Comparison of ENCODE assay signal across 9 mouse cellular contexts in the genomic region with DNA sequence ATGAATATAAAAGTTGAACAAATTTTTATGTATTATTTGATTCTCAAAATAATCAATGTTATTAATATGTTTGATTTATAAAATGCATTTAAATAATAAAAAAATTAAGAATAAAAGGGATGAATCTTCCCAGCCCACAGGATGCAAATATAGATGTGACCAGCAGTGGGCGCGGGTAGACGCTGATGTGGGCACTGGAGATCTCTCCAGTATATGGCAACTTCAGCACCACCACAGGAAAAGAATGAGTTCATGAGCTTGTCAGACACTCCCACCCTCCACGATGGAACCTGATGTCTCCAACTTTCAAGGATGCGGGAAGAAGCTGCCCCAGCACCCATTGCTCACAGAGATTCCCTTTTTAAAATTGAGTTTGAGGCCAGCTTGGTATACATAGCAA. TPM values are rescaled to one million over a fixed set of nuclear protein-coding genes. Genes with fewer than 3 reads are reported as not detected.
DNase-seq lines count a peak whose midpoint lies in the region; TF ChIP-seq lines count a peak whose summit lies in the region.
"Had no signal": no experiment of that assay in that cellular context is flagged by ENCODE, and none has a peak within 500 bp of the region (broad histone marks: within the 10 kb centered on the region; RNA-seq: fewer than 3 reads in every experiment).

No protein-coding gene starts in this region.

- no peak overlapping the region for H3K4me3 ChIP-seq in gastrocnemius, adult 2 months

- DNase-seq in gastrocnemius, adult 2 months, result peak; percentile 49
- no peak for DNase-seq in gastrocnemius, postnatal 25 days
- DNase-seq in urinary bladder, postnatal 14 days (ENCODE audit: low spot score), result peak; percentile 59
- no peak for DNase-seq in urinary bladder, adult 2 months (ENCODE audit: low spot score)
- peak; percentile 64 to 71 for DNase-seq in cerebellum, postnatal 14 days
- peak; percentile 65 to 75 for DNase-seq in heart, postnatal 14 days
- DNase-seq in lung, postnatal 4 days, result peak; percentile 40 to 72
- DNase-seq in splenic B cell, adult 2 months (ENCODE audit: low read depth, low spot score), result peak; percentile 80

- no peak overlapping the region for H3K27ac ChIP-seq in gastrocnemius, adult 2 months

- intact Hi-C loops in gastrocnemius, adult 2 months (cut with DNase I), result loop anchor here (10.0 kb wide), 1 partner anchor 367 kb away; a partner anchor contains a TSS
- intact Hi-C loops in heart, postnatal 14 days (cut with DNase I), result no loop called here

- H3K36me3 ChIP-seq in splenic B cell, adult 2 months (ENCODE audit: control insufficient read depth, insufficient read depth, low read length, poor library complexity, severe bottlenecking), result no peaks in the 10 kb centered on the region

- H3K27me3 ChIP-seq in splenic B cell, adult 2 months (ENCODE audit: control insufficient read depth, insufficient read depth, low read length, poor library complexity, severe bottlenecking), result no peaks in the 10 kb centered on the region

- TF ChIP-seq CTCF in gastrocnemius, adult 2 months (IDR thresholded peaks at IDR 0.05), result peak; percentile 81

RNA-seq across cellular contexts. Expression of a gene that starts 7.0 kb away (rescaled TPM):
- total RNA-seq in gastrocnemius, adult 2 months (2021), result 1 to 10 TPM in 1 of 2 experiments, under 1 TPM in 1; 0.48 to 1.1 TPM
- total RNA-seq in gastrocnemius, postnatal 25 days (2021), result 1 to 10 TPM in 1 of 2 experiments, under 1 TPM in 1; 0.69 to 1.9 TPM
- polyA plus RNA-seq in urinary bladder, adult 2 months (2012; rRNA removed), result 13.5 and 13.8 TPM in 2 replicates
- total RNA-seq in heart, postnatal 14 days (2021), result 1 to 10 TPM; 3.5 to 4.8 TPM

RNA-seq across cellular contexts. Expression of a gene that starts 37.3 kb away (rescaled TPM):
- total RNA-seq in gastrocnemius, adult 2 months (2021), result under 1 TPM; 0.08 to 0.13 TPM
- total RNA-seq in gastrocnemius, postnatal 25 days (2021), result under 1 TPM in 1 of 2 experiments, not detected in 1; 0.19 TPM
- polyA plus RNA-seq in urinary bladder, adult 2 months (2012; rRNA removed), result 3.0 and 3.8 TPM in 2 replicates
- under 1 TPM; 0.22 to 0.46 TPM for total RNA-seq in heart, postnatal 14 days (2021)

RNA-seq across cellular contexts. Expression of a gene that starts 58.8 kb away (rescaled TPM):
- total RNA-seq in gastrocnemius, adult 2 months (2021), result not detected
- total RNA-seq in gastrocnemius, postnatal 25 days (2021), result not detected
- polyA plus RNA-seq in urinary bladder, adult 2 months (2012; rRNA removed), result 1.1 and 1.7 TPM in 2 replicates
- under 1 TPM in 1 of 2 experiments, not detected in 1; 0.41 TPM for total RNA-seq in heart, postnatal 14 days (2021)
- total RNA-seq: layer of hippocampus, adult 18-20 months had no signal

Comparison
In these comparisons a context has a peak if more than half of its experiments do, and no peak if none do; other contexts are left out.
1. DNase-seq: peak in gastrocnemius, adult 2 months (single experiment), urinary bladder, postnatal 14 days (single experiment), cerebellum, postnatal 14 days (2 of 2), heart, postnatal 14 days (2 of 2), lung, postnatal 4 days (2 of 2) and splenic B cell, adult 2 months (single experiment); none in gastrocnemius, postnatal 25 days (single experiment) and urinary bladder, adult 2 months (single experiment).